Mouse (Mus musculus): ENCODE data around the gene 4933415A04Rik. TPM values are rescaled to one million over a fixed set of nuclear protein-coding genes. Genes with fewer than 3 reads are reported as not detected.

The 4933415A04Rik gene
- polyA plus RNA-seq (2015; fragmentation: Nextera tagmentation; extraction: Ambion mirVana): 3.4 and 3.5 TPM in 2 replicates

- Histone ChIP-seq H3K27ac (ENCODE audit: low read length) (no peak within 1 kb of the TSS), H3K4me2 (ENCODE audit: low read depth, low read length) (no peak within 1 kb of the TSS), H3K4me3 (replicated peaks; ENCODE audit: low read length) (no peak within 1 kb of the TSS), H3K9ac (ENCODE audit: low read length) (no peak within 1 kb of the TSS), H3K4me1 (ENCODE audit: control insufficient read depth, insufficient read depth, low read length) (no peaks in the 10 kb centered on the region), H3K36me3 (ENCODE audit: control insufficient read depth, insufficient read depth, low read length) (0 out of 2 replicates have a peak, but pooled peaks cover 4% of the 10 kb centered on the region), H3K9me3 (replicated peaks; ENCODE audit: control insufficient read depth, low read length) (no peaks in the 10 kb centered on the region), H3K27me3 (ENCODE audit: control insufficient read depth, insufficient read depth, low read length) (no peaks in the 10 kb centered on the region)
- 68% methylated on average over 7 of the region's 7 CpGs for WGBS
- ATAC-seq (ENCODE audit: insufficient read depth, low FRiP score): no peak
Measured at GRCm38 (mm10) chr11:43586324-43587090, at the start of gene 4933415A04Rik. Gene 4933415A04Rik, plus strand, starts transcription at chr11:43587040.

- 76% methylated on average over 6 of the region's 6 CpGs for WGBS
- Histone ChIP-seq H3K27ac (ENCODE audit: low read length) (no peak overlapping the region), H3K4me2 (ENCODE audit: low read depth, low read length) (no peak overlapping the region), H3K9ac (ENCODE audit: low read length) (no peak overlapping the region), H3K4me1 (ENCODE audit: control insufficient read depth, insufficient read depth, low read length) (no peaks in the 10 kb centered on the region), H3K36me3 (ENCODE audit: control insufficient read depth, insufficient read depth, low read length) (no peaks in the 10 kb centered on the region), H3K27me3 (ENCODE audit: control insufficient read depth, insufficient read depth, low read length) (no peaks in the 10 kb centered on the region), H3K9me3 (replicated peaks; ENCODE audit: control insufficient read depth, low read length) (no peaks in the 10 kb centered on the region), H3K4me3 (replicated peaks; ENCODE audit: low read length) (no peak overlapping the region)
- no peak for ATAC-seq (ENCODE audit: insufficient read depth, low FRiP score)
Measured at GRCm38 (mm10) chr11:43537074-43537473, 49.8 kb upstream of the 4933415A04Rik start.

GRCm38 (mm10) chr11:43539863-43540262 is 47.0 kb upstream of the 4933415A04Rik start:
- no peak for ATAC-seq (ENCODE audit: insufficient read depth, low FRiP score)
- whole genome bisulfite sequencing: 40% methylated on average over 6 of the region's 6 CpGs
- no peak overlapping the region for H3K27ac ChIP-seq (ENCODE audit: low read length)

GRCm38 (mm10) chr11:43543711-43544466 is 43.0 kb upstream of the 4933415A04Rik start:
- Histone ChIP-seq H3K36me3 (ENCODE audit: control insufficient read depth, insufficient read depth, low read length) (no peaks in the 10 kb centered on the region), H3K4me3 (replicated peaks; ENCODE audit: low read length) (no peak overlapping the region), H3K4me1 (ENCODE audit: control insufficient read depth, insufficient read depth, low read length) (peaks cover 16% of the 10 kb centered on the region), H3K9ac (ENCODE audit: low read length) (no peak overlapping the region), H3K9me3 (replicated peaks; ENCODE audit: control insufficient read depth, low read length) (no peaks in the 10 kb centered on the region), H3K27me3 (ENCODE audit: control insufficient read depth, insufficient read depth, low read length) (no peaks in the 10 kb centered on the region), H3K4me2 (ENCODE audit: low read depth, low read length) (no peak overlapping the region), H3K27ac (ENCODE audit: low read length) (no peak overlapping the region)
- ATAC-seq (ENCODE audit: insufficient read depth, low FRiP score): no peak
- 77% methylated on average over 15 of the region's 15 CpGs for WGBS

More at GRCm38 (mm10) chr11:43539863-43540262, 47.0 kb upstream of the 4933415A04Rik start:
- Histone ChIP-seq H3K27me3 (ENCODE audit: control insufficient read depth, insufficient read depth, low read length) (no peaks in the 10 kb centered on the region), H3K9me3 (replicated peaks; ENCODE audit: control insufficient read depth, low read length) (no peaks in the 10 kb centered on the region), H3K4me3 (replicated peaks; ENCODE audit: low read length) (no peak overlapping the region), H3K36me3 (ENCODE audit: control insufficient read depth, insufficient read depth, low read length) (no peaks in the 10 kb centered on the region), H3K9ac (ENCODE audit: low read length) (no peak overlapping the region), H3K4me2 (ENCODE audit: low read depth, low read length) (no peak overlapping the region), H3K4me1 (ENCODE audit: control insufficient read depth, insufficient read depth, low read length) (no peaks in the 10 kb centered on the region)

- no peak for ATAC-seq (ENCODE audit: insufficient read depth, low FRiP score)
- Histone ChIP-seq H3K36me3 (ENCODE audit: control insufficient read depth, insufficient read depth, low read length) (no peaks in the 10 kb centered on the region), H3K4me2 (ENCODE audit: low read depth, low read length) (no peak overlapping the region), H3K9me3 (replicated peaks; ENCODE audit: control insufficient read depth, low read length) (no peaks in the 10 kb centered on the region), H3K9ac (ENCODE audit: low read length) (no peak overlapping the region), H3K27ac (ENCODE audit: low read length) (no peak overlapping the region), H3K27me3 (ENCODE audit: control insufficient read depth, insufficient read depth, low read length) (no peaks in the 10 kb centered on the region), H3K4me3 (replicated peaks; ENCODE audit: low read length) (no peak overlapping the region), H3K4me1 (ENCODE audit: control insufficient read depth, insufficient read depth, low read length) (peaks cover 25% of the 10 kb centered on the region)
- 78% methylated on average over 7 of the region's 7 CpGs for WGBS
Measured at GRCm38 (mm10) chr11:43544819-43545218, 42.0 kb upstream of the 4933415A04Rik start.

- Histone ChIP-seq H3K4me3 (replicated peaks; ENCODE audit: low read length) (no peak overlapping the region), H3K27me3 (ENCODE audit: control insufficient read depth, insufficient read depth, low read length) (no peaks in the 10 kb centered on the region), H3K4me2 (ENCODE audit: low read depth, low read length) (no peak overlapping the region), H3K4me1 (ENCODE audit: control insufficient read depth, insufficient read depth, low read length) (peaks cover 29% of the 10 kb centered on the region), H3K27ac (ENCODE audit: low read length) (no peak overlapping the region), H3K9me3 (replicated peaks; ENCODE audit: control insufficient read depth, low read length) (no peaks in the 10 kb centered on the region), H3K9ac (ENCODE audit: low read length) (no peak overlapping the region), H3K36me3 (ENCODE audit: control insufficient read depth, insufficient read depth, low read length) (no peaks in the 10 kb centered on the region)
- no peak for ATAC-seq (ENCODE audit: insufficient read depth, low FRiP score)
- 53% methylated on average over 16 of the region's 16 CpGs for WGBS
Measured at GRCm38 (mm10) chr11:43545873-43546475, 40.9 kb upstream of the 4933415A04Rik start.

GRCm38 (mm10) chr11:43546678-43547077 is 40.2 kb upstream of the 4933415A04Rik start:
- no peaks in the 10 kb centered on the region for H3K9me3 ChIP-seq (replicated peaks; ENCODE audit: control insufficient read depth, low read length)
- no peaks in the 10 kb centered on the region for H3K27me3 ChIP-seq (ENCODE audit: control insufficient read depth, insufficient read depth, low read length)
- 76% methylated on average over 4 of the region's 4 CpGs for WGBS
- H3K4me1 ChIP-seq (ENCODE audit: control insufficient read depth, insufficient read depth, low read length): peaks cover 33% of the 10 kb centered on the region
- no peak overlapping the region for H3K9ac ChIP-seq (ENCODE audit: low read length)
- no peak overlapping the region for H3K4me3 ChIP-seq (replicated peaks; ENCODE audit: low read length)
- no peak overlapping the region for H3K4me2 ChIP-seq (ENCODE audit: low read depth, low read length)
- H3K36me3 ChIP-seq (ENCODE audit: control insufficient read depth, insufficient read depth, low read length): no peaks in the 10 kb centered on the region
- H3K27ac ChIP-seq (ENCODE audit: low read length): no peak overlapping the region
- no peak for ATAC-seq (ENCODE audit: insufficient read depth, low FRiP score)

GRCm38 (mm10) chr11:43548148-43548547 is 38.7 kb upstream of the 4933415A04Rik start:
- Histone ChIP-seq H3K4me2 (ENCODE audit: low read depth, low read length) (0 out of 2 replicates have a peak overlapping the region, but pooled peaks have one; percentile 5), H3K9me3 (replicated peaks; ENCODE audit: control insufficient read depth, low read length) (no peaks in the 10 kb centered on the region), H3K27ac (ENCODE audit: low read length) (peak overlapping the region; percentile 82), H3K27me3 (ENCODE audit: control insufficient read depth, insufficient read depth, low read length) (no peaks in the 10 kb centered on the region), H3K36me3 (ENCODE audit: control insufficient read depth, insufficient read depth, low read length) (no peaks in the 10 kb centered on the region), H3K4me1 (ENCODE audit: control insufficient read depth, insufficient read depth, low read length) (peaks cover 36% of the 10 kb centered on the region), H3K9ac (ENCODE audit: low read length) (peak overlapping the region; percentile 34), H3K4me3 (replicated peaks; ENCODE audit: low read length) (no peak overlapping the region)
- 22% methylated on average over 7 of the region's 7 CpGs for WGBS
- ATAC-seq (ENCODE audit: insufficient read depth, low FRiP score): peak; percentile 22; the same call in 1 of the 2 replicates
